Comparison of ENCODE assay signal across 9 mouse cellular contexts in the genomic region with DNA sequence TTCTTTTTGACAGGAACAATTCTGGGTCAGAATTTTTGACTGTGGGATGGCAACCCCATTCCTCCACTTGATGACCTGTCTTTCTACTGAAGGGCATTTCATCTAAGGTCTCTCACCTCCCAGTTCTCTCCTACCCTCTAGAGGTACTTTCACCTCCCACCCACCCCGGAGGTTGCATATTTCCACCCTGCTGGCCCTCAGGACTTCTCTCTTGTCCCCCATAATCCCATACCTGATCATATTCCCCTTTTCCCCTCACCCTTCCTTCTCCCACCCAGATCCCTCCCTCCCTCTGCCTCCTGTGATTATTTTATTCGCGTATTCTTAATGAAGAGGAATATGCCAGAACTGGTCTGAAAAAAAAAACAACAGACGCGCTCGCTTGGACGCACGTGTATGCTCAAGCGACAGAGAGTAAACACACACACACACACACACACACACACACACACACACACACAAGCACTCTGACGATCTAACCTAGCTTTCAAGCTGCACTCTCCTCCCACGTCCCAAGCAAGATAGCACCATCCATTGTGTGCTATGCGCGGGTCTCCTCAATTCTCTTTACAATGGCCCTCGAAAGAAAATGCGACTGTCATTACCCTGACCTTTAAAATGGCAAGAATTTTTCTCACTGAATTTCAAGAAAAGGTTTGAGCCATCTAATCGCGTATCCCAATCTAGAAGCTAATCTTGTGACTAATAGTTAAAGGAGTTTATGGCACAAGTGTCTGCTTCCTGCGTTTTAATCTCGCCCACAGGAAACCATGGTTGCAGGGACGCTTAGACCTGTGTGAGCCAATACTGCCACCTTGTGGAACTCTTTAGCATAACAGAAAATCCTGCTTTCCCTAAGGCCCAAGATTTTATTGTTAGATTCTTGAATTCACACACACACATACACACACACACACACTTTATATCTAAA.
DNase-seq lines count a peak whose midpoint lies in the region; ATAC-seq and TF ChIP-seq lines count a peak whose summit lies in the region.
"Had no signal": no experiment of that assay in that cellular context is flagged by ENCODE, and none has a peak within 500 bp of the region (broad histone marks: within the 10 kb centered on the region; RNA-seq: fewer than 3 reads in every experiment).

No protein-coding gene starts in this region.

- H3K9ac ChIP-seq in midbrain, embryonic 12.5 days (replicated peaks): peak overlapping the region; percentile 39; the same call in 1 of the 2 replicates
- H3K9ac ChIP-seq in stomach, postnatal 0 days (ENCODE audit: low read length): no peak overlapping the region

- 25% methylated on average over 20 of the region's 20 CpGs for WGBS in limb, embryonic 10.5 days
- WGBS in midbrain, embryonic 12.5 days: 18% methylated on average over 20 of the region's 20 CpGs
- WGBS in stomach, postnatal 0 days: 5% methylated on average over 20 of the region's 20 CpGs

- H3K27me3 ChIP-seq in limb, embryonic 10.5 days (ENCODE audit: low read depth, poor library complexity, severe bottlenecking): 0 out of 2 replicates have a peak, but pooled peaks cover 8% of the 10 kb centered on the region
- no peaks in the 10 kb centered on the region for H3K27me3 ChIP-seq in midbrain, embryonic 12.5 days
- H3K27me3 ChIP-seq in stomach, postnatal 0 days (ENCODE audit: control insufficient read depth, insufficient read depth, low read length): no peaks in the 10 kb centered on the region

- peak; percentile 95 for TF ChIP-seq CTCF in stomach, postnatal 0 days (IDR thresholded peaks at IDR 0.05; ENCODE audit: low read depth)

- no peaks in the 10 kb centered on the region for H3K36me3 ChIP-seq in limb, embryonic 10.5 days
- no peaks in the 10 kb centered on the region for H3K36me3 ChIP-seq in midbrain, embryonic 12.5 days
- no peaks in the 10 kb centered on the region for H3K36me3 ChIP-seq in stomach, postnatal 0 days (ENCODE audit: control insufficient read depth, insufficient read depth, low read length)

- H3K9me3 ChIP-seq in limb, embryonic 10.5 days (replicated peaks): no peaks in the 10 kb centered on the region
- H3K9me3 ChIP-seq in midbrain, embryonic 12.5 days: no peaks in the 10 kb centered on the region
- no peaks in the 10 kb centered on the region for H3K9me3 ChIP-seq in stomach, postnatal 0 days (ENCODE audit: control insufficient read depth, low read length)

- H3K4me1 ChIP-seq in limb, embryonic 10.5 days: peaks cover 13% of the 10 kb centered on the region
- peaks cover 37% of the 10 kb centered on the region for H3K4me1 ChIP-seq in midbrain, embryonic 12.5 days
- no peaks in the 10 kb centered on the region for H3K4me1 ChIP-seq in stomach, postnatal 0 days (replicated peaks; ENCODE audit: control insufficient read depth, insufficient read depth)

- H3K4me3 ChIP-seq in limb, embryonic 10.5 days: peak overlapping the region; percentile 43
- H3K4me3 ChIP-seq in midbrain, embryonic 12.5 days: peak overlapping the region; percentile 35
- H3K4me3 ChIP-seq in stomach, postnatal 0 days (ENCODE audit: low read depth, low read length): peak overlapping the region; percentile 31
- H3K4me3 ChIP-seq: erythroblast, embryonic 14.5 days had no signal

- TF ChIP-seq EP300 in stomach, postnatal 0 days (optimal IDR thresholded peaks at IDR 0.05): no peak

- peak overlapping the region; percentile 53 for H3K4me2 ChIP-seq in midbrain, embryonic 12.5 days (replicated peaks)
- H3K4me2 ChIP-seq in stomach, postnatal 0 days (replicated peaks; ENCODE audit: low read depth): peak overlapping the region; percentile 60

- no peak overlapping the region; the same call in 1 of the 2 replicates for H3K27ac ChIP-seq in limb, embryonic 10.5 days
- H3K27ac ChIP-seq in midbrain, embryonic 12.5 days (replicated peaks): 0 out of 2 replicates have a peak overlapping the region, but pooled peaks have one; percentile 46
- no peak overlapping the region for H3K27ac ChIP-seq in stomach, postnatal 0 days (replicated peaks)

- peak; percentile 74 for DNase-seq in 416B (ENCODE audit: low read depth)
- DNase-seq in embryo, embryonic 10 days (ENCODE audit: low spot score): peak; percentile 89
- DNase-seq in heart, adult 9 months (ENCODE audit: low spot score in 2 of 2): peak; percentile 4 to 28
- peak; percentile 12 to 48 for DNase-seq in kidney, adult 8-10 months
- DNase-seq in limb, embryonic 10.5 days (ENCODE audit: low spot score): peak; percentile 47
- DNase-seq in stomach, postnatal 0 days (ENCODE audit: low spot score): peak; percentile 53

- ATAC-seq in activated CD4-positive, CD25-positive, alpha-beta regulatory T cell, adult 4 months: peak; percentile 76
- peak; percentile 83 for ATAC-seq in midbrain, embryonic 12.5 days (ENCODE audit: low FRiP score, low read depth)
- peak; percentile 76 for ATAC-seq in stomach, postnatal 0 days (ENCODE audit: low FRiP score, low TSS enrichment)

Comparison
In these comparisons a context has a peak if more than half of its experiments do, and no peak if none do; other contexts are left out.
1. DNase-seq: peak in every context shown above with its lines; median percentile 89 in embryo, embryonic 10 days; 74 in 416B; 53 in stomach, postnatal 0 days; 47 in limb, embryonic 10.5 days; 30 in kidney, adult 8-10 months; 16 in heart, adult 9 months.